ENCODE assay signal across 8 mouse cellular contexts in the genomic region with DNA sequence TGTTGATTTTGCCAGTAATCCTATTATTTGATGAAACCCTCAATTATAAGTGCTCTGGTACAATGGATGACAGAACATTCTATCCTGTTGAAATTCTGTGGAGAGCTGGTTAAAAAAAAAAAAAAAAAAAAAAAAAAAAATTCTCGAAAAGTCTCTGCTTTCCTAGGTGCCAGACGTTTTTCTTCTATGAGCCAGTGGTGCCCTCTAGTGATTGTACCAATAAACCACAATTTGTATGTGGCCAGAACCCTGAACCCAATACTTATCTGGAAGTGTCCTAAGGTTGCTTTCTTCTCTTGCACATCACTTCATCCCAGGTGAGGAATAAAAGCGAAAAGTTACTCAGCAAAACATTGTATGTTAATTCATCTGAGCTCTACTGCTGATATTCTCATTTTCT. TPM values are rescaled to one million over a fixed set of nuclear protein-coding genes. Genes with fewer than 3 reads are reported as not detected.
DNase-seq lines count a peak whose midpoint lies in the region; ATAC-seq and TF ChIP-seq lines count a peak whose summit lies in the region.

No protein-coding gene starts in this region.

- H3K4me2 ChIP-seq in kidney, postnatal 0 days (ENCODE audit: low read length) = no peak overlapping the region
- H3K4me2 ChIP-seq in kidney, embryonic 16.5 days (replicated peaks; ENCODE audit: low read depth, low read length) = no peak overlapping the region

- H3K9ac ChIP-seq in kidney, postnatal 0 days (ENCODE audit: low read depth, low read length) = no peak overlapping the region
- H3K9ac ChIP-seq in kidney, embryonic 16.5 days (replicated peaks; ENCODE audit: low read length) = no peak overlapping the region

- H3K4me3 ChIP-seq in kidney, postnatal 0 days (replicated peaks; ENCODE audit: low read depth, low read length) = no peak overlapping the region
- no peak overlapping the region for H3K4me3 ChIP-seq in kidney, embryonic 16.5 days (ENCODE audit: low read length)
- H3K4me3 ChIP-seq in G1E (ENCODE audit: low read depth, low read length) = no peak overlapping the region

- H3K27me3 ChIP-seq in kidney, postnatal 0 days (ENCODE audit: insufficient read depth, low read length) = no peaks in the 10 kb centered on the region
- no peaks in the 10 kb centered on the region for H3K27me3 ChIP-seq in kidney, embryonic 16.5 days (ENCODE audit: insufficient read depth, low read length)
- H3K27me3 ChIP-seq in G1E (ENCODE audit: insufficient read depth, low read length) = no peaks in the 10 kb centered on the region

- H3K9me3 ChIP-seq in kidney, postnatal 0 days (replicated peaks; ENCODE audit: low read length) = no peaks in the 10 kb centered on the region
- H3K9me3 ChIP-seq in kidney, embryonic 16.5 days (ENCODE audit: low read length) = no peaks in the 10 kb centered on the region
- H3K9me3 ChIP-seq in G1E (replicated peaks) = no peaks in the 10 kb centered on the region

- peak; percentile 15 for DNase-seq in adrenal gland, postnatal 10 days
- DNase-seq in adrenal gland, postnatal 25 days = no peak
- peak; percentile 55 for DNase-seq in kidney, postnatal 0 days (ENCODE audit: low spot score)
- DNase-seq in G1E (ENCODE audit: low spot score) = no peak
- peak; percentile 2 to 8 for DNase-seq in kidney, postnatal 4 days
- no peak for DNase-seq in right cerebral cortex, postnatal 14 days
- no peak for DNase-seq in gastrocnemius, postnatal 4 days (ENCODE audit: low spot score in 2 of 2)

- no peak overlapping the region for H3K27ac ChIP-seq in kidney, postnatal 0 days
- H3K27ac ChIP-seq in kidney, embryonic 16.5 days (ENCODE audit: low read length) = no peak overlapping the region

- H3K36me3 ChIP-seq in kidney, postnatal 0 days (ENCODE audit: insufficient read depth, low read length) = no peaks in the 10 kb centered on the region
- H3K36me3 ChIP-seq in kidney, embryonic 16.5 days (ENCODE audit: insufficient read depth, low read length) = no peaks in the 10 kb centered on the region
- no peaks in the 10 kb centered on the region for H3K36me3 ChIP-seq in G1E (replicated peaks)

- 22% methylated on average over 3 of the region's 3 CpGs for WGBS in kidney, postnatal 0 days
- WGBS in kidney, embryonic 16.5 days = 14% methylated on average over 3 of the region's 3 CpGs

- H3K4me1 ChIP-seq in kidney, postnatal 0 days (replicated peaks; ENCODE audit: insufficient read depth, low read length) = no peaks in the 10 kb centered on the region
- no peaks in the 10 kb centered on the region for H3K4me1 ChIP-seq in kidney, embryonic 16.5 days (ENCODE audit: insufficient read depth, low read length)
- no peaks in the 10 kb centered on the region for H3K4me1 ChIP-seq in G1E (ENCODE audit: insufficient read depth, low read depth, low read length)

- no peak for ATAC-seq in kidney, postnatal 0 days (replicated peaks; ENCODE audit: low FRiP score, low read depth)
- ATAC-seq in kidney, embryonic 16.5 days (ENCODE audit: low FRiP score, low TSS enrichment) = no peak
- ATAC-seq in G1E (ENCODE audit: extremely low read depth, insufficient number of reproducible peaks, low FRiP score, poor library complexity, severe bottlenecking) = 0 out of 2 replicates have a peak, but pooled peaks have one; percentile 22

- peak; percentile 65 for TF ChIP-seq CTCF in kidney, postnatal 0 days (IDR thresholded peaks at IDR 0.05; ENCODE audit: low read depth)
- TF ChIP-seq CTCF in G1E (IDR thresholded peaks at IDR 0.05; ENCODE audit: low read depth, low read length) = no peak

RNA-seq across cellular contexts. Expression of a gene that starts 18.8 kb away (rescaled TPM):
- 100 to 1,000 TPM; 121 to 128 TPM for total RNA-seq in adrenal gland, postnatal 10 days (2021)
- 111 and 123 TPM in 2 replicates for total RNA-seq in adrenal gland, postnatal 25 days (2021)
- polyA plus RNA-seq in kidney, postnatal 0 days (2015; fragmentation: Nextera tagmentation; extraction: Ambion mirVana) = 57.1 and 69.5 TPM in 2 replicates
- 121 TPM in 2 replicates for polyA plus RNA-seq in kidney, embryonic 16.5 days (2015; fragmentation: Nextera tagmentation; extraction: Ambion mirVana)
- 139 and 140 TPM in 2 replicates for total RNA-seq in G1E (2014; fragmentation: Nextera tagmentation)
- 89.6 and 102 TPM in 2 replicates for total RNA-seq in G1E (2017)
- 2.7 and 4.3 TPM in 2 replicates for polyA plus RNA-seq in G1E (2012)
- 10 to 100 TPM; 53.4 to 55.2 TPM for total RNA-seq in gastrocnemius, postnatal 4 days (2021)

Comparison
In these comparisons a context has a peak if more than half of its experiments do, and no peak if none do; other contexts are left out.
1. DNase-seq: peak in adrenal gland, postnatal 10 days (single experiment), kidney, postnatal 0 days (single experiment) and kidney, postnatal 4 days (2 of 2); none in adrenal gland, postnatal 25 days (single experiment), G1E (single experiment), right cerebral cortex, postnatal 14 days (single experiment) and gastrocnemius, postnatal 4 days (0 of 2).